Mouse (Mus musculus) frontal cortex, adult (tissue): ENCODE results near the gene Slbp.

Experiments
- ATAC-seq: cut with Nextera tagmentation; 2 replicates; pipeline ENCODE4 v1.9.2; 2017; ENCODE audit warnings: mild to moderate bottlenecking, moderate library complexity, mixed read lengths; ENCODE audit not compliant: low TSS enrichment

Slbp gene

DNA sequence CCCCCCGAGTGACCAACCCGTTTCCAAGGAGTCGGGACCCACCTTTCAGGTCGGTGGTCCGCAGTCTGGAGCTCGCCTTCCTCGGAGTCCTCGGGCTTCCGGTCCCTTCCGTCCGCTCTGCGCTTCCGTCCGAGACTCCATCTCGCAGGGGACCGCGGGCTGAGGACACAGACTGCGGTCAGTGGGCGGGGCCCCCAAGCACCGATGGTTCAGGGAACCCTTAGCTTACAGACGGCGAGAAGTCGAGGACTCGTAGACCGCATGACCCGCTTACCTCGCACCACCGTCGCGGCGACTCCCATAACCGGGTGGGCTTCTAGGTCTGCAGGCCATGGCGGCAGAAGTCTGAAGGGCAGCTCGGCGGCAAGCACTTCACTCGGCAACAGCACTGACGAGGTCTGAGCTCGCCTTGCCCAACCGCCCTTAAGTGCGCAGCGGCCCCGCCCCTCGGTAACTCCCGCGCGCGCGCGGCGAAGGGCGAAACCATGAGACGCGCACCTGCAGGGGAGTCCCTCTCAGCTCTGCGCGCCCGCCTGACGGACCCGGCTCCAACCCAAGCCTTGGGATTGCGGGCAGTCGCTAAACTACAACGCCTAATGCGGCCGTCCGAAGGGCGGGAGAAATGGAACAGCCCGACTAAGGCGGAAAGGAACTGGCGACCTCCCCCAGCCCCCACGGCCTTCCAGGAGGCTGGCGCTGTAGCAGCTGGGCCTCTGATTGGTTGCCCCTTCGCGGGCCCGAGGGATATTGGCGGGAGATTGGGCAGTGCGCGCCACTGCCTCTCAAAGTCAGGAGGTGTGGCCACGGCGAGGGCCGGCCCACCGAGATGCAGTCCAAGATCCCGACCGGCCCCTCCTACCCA is at the start of gene Slbp:
Slbp (minus strand) TSS at position 654 of the 862 bp plus-strand sequence.
- ATAC-seq: peak; percentile 93

DNA sequence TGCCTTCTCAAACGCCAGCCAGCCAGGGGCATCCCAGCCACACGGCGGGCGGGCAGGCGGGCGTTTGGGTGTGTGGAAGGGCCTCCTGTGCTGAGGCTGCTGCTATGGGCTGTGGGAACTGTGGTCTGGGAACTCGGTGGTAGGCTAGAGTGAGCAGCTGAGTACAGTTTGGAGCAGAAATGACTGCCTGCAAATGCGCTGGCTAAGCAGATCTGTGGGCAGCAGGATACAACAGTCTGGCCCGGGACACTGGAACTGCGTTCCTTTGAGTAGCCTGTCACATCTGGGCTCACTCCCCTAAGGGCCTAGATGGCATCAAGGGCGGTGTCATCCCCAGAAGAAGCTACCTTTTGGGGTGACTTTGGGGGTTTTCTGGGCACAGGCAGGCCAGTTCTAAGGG is 49.5 kb upstream of the Slbp start:
- ATAC-seq: no peak

DNA sequence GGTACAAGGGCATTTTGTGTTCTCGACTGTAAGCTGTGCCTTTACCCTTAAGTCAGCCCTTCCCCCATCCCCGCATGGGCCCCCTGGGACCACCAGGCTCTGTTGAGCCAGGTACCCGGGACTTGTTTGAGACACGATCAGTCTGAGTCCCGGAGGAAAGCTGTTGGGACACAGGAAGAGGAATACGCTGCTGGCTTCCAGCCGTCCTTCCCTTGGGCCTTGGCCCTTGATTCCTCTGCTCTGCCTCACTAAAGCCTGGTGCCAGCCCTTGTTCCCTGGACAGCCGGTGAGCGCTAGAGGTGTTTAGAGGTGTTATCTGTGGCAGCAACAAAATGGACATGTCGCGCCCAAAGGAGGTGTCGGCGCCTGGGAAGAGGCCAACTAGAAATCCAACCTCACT is 47.6 kb upstream of the Slbp start:
- ATAC-seq: no peak

DNA sequence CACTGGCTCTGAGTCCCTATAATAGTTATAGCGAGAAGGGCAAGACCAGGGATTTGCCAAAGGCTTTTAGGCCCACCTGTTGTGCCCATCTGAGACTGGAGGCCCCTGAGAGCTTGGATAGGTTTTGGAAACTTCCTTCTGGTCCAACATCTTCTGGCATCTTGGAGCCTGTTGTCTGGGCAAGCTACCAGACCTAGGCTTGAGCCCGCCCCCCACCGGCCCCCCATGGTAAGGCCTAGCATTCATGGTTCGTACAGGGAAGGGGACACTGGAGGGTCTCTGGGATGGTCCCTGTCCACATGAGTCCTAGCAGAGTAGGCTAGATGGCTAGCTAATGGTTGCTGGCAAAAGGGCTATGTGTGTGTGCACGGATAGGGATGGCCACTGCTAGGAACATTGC is 46.3 kb upstream of the Slbp start:
- no peak for ATAC-seq

DNA sequence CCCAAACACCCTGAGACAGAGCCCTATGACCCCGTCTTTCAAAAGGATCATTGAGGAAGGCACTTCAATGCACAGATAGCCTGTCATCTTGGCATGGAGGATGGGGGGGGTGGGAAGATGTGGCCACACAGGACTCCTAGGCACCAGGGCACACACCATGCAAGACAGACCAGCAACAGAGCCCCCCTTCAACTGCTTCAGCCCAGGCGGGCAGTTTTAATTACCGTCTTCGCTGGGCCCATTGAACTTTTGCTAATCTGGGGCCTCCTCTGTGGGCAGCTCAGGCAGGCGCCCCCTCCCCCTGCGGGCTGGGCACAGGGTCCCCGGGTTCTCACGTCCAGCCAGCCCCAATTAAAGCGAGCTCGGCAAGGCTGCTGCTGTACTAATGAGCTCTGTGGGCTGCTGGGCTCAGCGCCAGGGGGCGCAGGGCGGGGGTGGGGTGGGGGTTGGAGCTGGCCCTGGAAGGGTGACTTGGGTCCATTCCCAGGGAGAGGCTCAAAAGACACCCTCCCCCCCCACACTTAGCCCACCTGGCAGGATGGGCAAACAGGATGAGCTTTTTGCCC is 45.7 kb upstream of the Slbp start:
- ATAC-seq: no peak

DNA sequence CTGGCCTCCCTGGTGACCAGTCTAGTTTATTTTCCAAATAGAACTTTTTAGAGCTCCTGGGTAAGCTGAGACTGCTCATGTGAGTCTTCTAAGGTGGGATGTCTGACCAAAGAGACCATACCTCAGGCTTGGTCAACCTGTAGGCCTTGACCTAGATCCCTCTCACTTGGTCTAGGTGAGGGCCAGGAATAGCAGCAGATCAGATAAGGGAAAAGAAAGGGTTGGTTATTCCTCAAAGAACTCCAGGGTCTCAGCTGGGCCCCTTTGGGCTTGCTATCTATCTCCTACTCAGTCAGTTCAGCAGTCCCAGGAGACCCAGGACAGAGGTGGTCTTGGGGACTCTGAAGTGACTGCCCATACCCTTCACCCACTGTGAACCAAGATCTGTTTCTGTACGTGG is 45.2 kb upstream of the Slbp start:
- no peak for ATAC-seq

DNA sequence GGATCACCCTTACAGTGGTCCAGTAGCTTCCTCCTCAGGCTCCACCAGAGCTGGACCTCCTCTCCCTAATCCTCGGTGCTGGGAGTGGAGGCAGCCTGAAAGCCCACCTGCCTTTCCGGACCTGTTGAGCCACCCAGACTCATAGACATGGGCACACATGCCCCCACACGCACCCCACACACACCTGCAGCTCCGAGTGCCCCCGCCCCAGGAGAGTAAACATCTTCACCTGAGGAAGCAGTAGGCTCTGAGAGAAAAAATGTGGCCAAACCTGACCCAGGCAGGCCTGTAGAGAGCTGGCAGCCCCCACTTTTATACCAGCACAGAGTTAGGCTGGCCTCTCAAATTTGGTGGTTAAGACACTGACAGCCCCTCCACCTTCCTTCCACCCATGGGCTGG is 44.1 kb upstream of the Slbp start:
- no peak for ATAC-seq

DNA sequence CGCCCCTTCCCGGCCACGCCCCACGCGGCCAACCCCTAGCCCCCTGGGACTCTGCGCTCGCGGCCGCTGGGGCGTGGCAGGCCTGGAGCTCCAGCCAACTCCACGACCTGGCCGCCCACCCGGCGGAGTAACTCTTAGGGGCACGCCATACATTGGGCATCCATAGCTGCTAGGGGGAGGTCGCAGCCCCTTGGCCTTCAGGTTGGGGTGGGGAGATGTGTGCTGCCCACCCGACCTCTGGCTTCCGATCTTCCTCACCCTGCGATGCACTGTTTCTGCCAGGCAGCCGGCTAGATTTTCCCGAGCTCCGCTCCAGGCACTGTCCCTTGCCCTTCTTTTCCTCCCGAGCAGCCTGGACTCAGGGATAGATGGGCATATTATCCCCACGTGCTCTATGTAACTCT is 43.3 kb upstream of the Slbp start:
- no peak for ATAC-seq

DNA sequence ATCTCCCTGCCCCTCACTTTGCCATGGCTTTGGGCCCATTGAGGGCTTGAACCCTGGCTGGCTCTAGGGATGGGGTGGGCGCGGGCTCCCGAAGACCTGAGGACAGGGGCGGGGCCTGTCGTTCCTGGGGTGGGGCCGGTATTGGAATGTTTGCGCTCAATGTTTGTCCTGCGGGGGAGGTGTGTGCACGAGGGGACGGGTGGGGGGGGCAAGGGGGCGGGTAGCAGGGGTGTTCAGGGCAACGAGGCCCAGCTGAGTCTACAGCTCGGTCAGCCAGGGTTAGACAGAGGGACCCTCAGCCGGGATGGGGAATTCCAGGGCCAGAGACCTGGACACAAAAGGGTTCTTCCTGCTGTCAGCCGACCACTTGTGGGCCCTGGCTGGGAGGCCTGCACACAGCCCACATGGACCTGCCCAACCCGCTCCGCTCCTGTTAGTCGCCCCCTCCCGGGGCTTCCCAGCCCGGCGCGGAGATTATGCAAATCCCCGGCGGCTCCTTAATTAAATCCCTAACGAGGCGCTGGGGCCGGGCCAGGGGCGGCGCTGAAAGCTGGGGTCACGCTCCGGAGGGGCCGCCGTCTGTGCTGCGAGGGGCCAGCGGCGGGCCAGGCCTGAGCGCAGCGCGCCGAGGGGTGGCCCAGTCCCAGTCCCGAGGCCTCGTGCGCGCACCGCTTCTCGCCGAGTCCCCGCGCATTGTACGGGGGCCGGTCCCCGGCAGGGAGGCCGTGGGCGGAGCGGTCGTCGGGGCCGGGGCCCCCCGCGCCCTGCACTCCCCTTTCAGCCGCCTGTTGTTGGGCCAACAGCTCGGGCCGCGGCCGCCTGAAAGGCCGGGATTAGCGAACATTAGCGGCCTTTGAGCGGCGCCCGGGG is 42.7 kb upstream of the Slbp start:
- peak; percentile 19; the same call in 1 of the 2 replicates for ATAC-seq

DNA sequence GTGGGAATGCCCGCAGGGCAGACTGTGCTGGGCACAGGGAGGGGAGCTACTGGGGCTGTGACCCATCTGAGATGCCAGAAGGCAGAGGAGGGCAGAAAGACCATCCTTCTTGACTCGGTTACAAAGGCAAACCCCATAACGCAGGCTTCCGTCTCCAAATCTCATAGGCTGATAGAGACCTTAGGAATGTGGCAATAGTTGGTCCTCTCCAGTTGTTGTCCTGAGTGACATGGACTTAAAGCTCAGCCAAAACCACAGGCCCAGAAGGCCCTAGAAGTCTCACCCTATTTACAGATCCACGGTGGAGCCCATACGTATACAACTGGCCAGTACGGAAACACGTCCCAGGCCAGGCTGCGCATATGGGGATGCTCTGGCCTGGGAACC is 42.1 kb upstream of the Slbp start:
- ATAC-seq: no peak

DNA sequence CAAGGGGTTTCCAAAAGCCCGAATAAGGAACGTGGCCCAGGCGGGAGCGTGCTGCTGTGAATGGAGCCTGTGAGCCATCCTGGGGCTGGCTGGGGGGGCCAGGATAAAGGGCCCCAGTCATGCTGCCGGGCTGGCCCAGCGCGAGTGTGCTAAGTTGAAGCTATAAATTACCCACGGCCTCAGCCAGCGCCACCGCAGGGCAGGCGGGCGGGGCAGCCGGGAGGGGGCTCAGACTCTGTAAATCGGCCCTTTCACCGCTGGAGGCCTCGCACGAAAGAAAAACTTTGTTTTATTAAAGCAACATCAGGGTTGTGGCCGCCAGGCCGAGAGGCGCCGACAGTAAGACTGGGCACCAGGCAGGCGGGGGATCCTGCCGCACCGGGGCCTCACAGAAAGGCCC is 40.0 kb upstream of the Slbp start:
- ATAC-seq: no peak

DNA sequence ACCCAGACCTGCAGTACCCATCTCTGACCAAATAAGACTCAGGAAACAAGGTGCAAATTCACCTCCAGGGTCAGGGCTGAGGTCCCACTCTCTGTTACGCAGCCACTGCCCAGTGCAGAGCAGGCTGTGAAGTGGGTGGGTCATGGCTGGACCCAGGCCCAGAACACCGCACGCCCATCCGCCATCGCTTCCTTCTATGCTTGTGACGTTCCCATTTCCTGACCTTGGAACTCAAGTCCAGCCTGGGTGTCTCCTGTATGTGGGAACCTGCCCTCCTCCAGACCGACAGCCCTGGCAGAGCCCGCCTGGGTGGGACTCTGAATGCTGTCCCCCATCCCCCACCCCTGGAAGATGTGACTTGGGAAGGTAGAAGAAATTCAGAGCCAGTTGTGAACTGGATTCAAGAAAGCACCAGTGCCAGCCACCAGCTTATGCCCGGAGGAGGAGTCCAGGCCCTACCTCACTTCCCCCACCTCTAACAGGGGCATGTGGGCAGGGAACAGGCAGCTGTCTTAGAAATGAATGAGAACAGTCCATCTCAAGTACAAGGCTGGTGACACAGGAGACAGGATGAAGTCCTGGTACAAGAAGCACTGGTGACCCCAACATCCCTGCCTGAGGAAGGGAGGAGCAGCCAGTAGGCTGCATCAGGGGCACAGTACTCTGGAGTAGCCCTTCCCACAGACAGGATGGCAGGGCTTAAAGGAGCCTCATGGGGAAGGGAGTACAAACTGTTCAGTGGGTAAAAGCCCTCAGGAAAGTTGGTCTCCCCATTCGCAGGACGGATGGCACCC is 37.7 kb upstream of the Slbp start:
- no peak for ATAC-seq

DNA sequence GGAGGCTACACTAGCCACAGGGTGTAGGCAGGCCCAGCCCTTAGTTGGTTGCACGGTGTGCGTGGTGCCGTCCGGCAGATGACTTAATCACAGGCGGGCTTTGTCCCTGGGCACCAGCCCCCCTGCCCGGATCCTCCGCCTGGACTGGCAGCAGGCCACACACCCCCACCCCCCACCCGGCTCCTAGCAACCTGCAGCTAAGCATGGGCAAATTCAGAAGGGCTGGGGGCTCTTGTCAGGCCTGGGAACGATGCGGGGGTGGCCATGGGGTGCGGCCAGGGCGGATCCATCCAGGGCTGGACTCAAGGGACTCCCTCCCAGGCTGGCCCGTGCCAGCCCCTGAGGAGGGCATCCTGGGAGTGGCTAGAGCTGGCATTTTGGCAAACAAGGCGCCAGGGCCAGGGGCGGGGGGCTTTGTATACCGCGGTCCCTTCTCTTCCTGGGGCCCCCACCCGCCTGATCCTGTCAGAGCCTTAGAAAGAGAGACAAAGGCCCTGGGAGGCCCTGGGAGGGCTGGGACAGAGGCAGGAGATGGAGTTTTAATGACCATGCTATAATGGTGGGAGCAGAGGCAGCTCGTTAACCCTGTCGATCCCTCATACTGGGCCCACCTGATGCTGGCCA is 37.0 kb upstream of the Slbp start:
- ATAC-seq: no peak

DNA sequence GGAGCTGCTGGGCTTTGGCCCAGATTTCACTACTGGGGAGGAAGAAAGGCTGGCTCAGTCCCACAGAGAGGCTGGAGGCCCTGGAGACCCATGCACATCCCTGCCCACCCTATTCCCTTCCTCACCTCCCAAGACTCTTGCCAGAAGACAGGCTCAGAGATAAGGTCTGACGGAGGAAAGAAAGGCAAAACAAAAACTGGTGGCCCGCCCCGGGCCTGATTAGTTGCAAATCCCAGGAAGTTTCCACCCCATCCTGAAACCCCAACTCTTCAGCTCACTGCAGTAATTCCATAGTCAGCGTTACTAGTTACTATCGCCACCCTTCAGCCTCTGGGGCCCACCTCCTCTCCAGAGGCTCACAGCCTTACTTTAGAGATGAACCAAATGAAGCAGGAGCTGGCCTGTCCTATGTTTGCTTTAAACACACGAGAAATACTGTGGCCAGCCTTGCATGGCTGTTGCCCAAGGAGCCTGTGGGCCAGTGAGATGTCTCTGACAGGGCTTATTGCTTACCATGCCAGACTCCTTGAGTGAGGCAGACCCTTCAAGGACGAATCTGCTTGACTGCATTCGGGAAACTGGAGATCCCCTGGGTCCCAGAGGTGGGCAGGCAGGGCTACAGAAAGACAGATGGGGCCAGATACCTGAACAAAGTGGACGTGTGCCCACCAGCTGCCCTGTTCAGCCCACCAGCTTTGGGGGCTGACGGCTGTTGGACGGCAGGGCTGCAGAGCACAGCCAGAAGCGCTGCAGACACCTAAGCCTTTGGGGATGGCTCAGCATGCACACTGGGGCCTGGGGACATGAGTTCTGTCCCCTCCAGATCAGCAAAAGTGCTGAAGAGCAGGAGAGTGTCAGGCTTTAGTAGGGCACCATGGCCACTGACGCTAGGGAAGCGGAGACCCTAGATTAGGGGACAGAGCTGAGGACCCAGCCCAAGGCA is 36.2 kb upstream of the Slbp start:
- no peak for ATAC-seq

DNA sequence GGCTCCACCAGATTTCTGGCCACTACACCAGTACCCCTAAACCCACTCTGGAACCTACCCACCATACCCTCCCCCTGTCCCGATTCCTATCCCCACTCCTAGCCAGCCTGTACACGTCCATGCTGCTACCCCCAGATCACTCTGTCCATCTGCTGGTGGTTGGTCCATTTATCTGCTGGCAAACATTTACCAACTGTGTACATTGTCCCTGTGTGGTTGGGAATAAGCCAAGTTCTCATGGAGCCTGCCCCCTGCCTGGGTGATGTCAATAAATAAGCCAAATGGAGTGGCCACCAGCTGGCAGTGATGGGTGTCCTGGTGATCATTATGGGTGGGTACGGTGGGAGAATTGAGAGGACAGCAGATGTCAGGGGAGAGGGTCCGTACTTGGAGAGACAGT is 34.8 kb upstream of the Slbp start:
- ATAC-seq: no peak

DNA sequence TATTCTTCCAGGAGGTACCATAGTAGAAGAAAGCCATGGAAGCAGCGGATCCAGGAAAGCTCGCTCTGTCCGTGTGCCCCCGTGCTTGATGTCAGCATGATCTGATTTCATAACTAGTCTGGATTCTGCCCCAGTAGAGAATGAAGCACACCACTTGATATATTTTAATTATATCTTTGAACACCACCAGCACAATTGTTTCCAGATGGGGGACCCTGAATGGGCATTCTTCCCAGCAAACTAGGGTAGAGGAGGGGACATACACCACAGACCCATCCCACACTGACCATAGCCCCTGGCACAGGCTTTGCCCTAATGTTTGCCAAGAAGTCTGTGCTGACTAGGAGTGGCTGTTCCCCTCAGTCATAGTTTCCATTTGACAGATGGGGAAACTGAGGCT is 32.6 kb upstream of the Slbp start:
- ATAC-seq: no peak

DNA sequence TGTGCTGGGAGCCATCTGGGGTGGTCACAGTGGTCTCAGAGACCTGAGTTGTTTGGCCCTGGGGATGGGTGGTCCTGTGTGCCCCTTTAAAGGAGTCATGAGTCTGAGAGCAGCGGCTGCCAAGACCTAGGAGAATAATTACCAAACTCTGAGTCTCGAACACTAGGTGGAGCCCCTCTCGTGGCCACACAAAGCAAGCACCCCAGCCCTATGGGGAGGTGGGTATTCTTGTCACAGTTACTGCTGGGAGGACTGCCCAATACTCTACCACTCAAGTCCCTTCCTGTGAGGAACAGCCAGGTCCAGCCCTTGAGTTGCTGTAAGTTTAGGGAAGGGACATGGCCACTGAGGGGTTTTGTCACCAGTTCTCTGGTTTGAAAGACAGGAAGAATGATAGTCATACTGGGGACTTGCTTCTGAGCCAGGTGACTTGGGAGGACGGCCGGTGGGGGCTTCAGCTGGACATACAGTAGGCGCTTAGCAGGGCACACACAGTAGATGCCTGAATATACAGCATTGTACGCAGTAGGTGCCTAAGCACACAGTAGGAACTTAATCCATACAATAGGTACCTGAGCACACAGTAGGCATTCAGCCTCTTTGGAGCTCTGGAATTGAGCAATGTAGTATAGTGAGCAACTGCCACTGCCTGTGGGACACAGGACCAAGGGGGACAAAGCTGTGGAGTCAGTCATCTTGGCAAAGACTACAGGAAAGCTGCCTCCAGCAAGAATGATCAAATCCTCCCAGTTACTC is 31.7 kb upstream of the Slbp start:
- ATAC-seq: peak; percentile 55; the same call in 1 of the 2 replicates

DNA sequence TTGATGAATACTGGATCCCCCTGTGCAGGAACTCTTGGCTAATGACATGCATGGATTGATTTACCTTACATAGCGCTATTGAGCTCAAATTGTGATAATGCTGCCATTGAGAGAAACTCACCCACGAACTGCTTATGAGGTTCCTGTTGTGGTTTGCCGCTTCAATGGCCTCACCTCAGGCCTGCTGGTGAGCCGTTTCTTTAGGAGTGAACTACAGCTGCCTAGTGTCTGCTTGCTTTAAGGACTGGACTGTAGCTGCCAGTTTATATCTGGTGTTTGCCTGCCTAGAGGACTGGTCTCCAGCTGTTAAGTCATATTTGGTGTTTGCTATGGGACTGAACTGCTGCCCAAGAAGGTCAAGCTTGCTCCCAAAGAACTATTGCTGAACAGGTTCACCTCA is 30.6 kb upstream of the Slbp start:
- no peak for ATAC-seq

DNA sequence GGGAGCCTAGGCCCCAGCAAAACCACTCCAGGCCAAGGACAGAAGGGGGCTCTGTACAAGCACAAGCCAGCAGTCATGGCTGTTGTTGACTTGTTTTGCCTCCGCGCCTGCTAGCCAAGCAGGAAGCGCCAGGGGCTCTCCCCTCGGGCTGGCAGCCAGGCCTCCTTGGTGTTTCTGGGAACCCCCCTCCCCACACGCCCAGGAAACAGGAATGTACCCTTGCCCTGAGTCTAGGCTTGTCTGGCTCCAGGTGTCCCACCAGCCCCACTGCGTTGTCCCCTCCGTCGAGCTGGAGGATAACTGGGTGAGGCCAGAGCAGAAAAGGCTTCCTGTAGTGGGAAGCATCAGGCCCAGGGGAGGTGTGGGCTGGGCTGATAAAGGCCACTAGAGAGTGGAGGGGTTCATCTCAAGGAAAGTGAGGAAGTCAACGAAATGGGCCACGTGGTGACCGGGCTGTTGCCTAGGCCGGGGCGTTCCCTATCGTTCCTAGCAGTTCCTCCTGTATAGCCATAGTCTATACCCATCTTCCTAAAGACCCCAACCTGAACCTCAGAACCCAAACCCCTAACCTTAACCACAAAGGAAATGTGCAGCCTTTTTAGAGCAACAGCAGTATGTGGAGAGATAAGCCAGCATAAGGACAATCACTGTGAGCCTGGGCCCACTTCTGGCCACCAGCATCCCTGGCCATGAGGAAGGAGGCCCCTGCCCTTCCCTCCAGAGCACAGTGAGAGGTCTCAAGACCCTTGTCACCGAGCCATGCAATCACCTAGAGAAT is 29.4 kb upstream of the Slbp start:
- no peak for ATAC-seq
